Mouse (Mus musculus): ENCODE data around the gene Smim4. TPM values are rescaled to one million over a fixed set of nuclear protein-coding genes. Genes with fewer than 3 reads are reported as not detected.

Smim4 gene
- polyA plus RNA-seq, 1 experiment from 2014 or later = 64.8 TPM

GRCm38 (mm10) chr14:31160196-31161150 is 31.7 kb upstream of the Smim4 start:
- ATAC-seq (ENCODE audit: low read depth) (no peak), DNase-seq (ENCODE audit: low spot score) (no peak)
- no peaks in the 10 kb centered on the region for H3K36me3 ChIP-seq (ENCODE audit: control insufficient read depth, insufficient read depth, low read length)
- H3K9me3 ChIP-seq (ENCODE audit: control insufficient read depth, low read length) = no peaks in the 10 kb centered on the region
- H3K27ac ChIP-seq (replicated peaks; ENCODE audit: low read depth, low read length) = no peak overlapping the region
- H3K4me1 ChIP-seq (ENCODE audit: control insufficient read depth, insufficient read depth, low read length) = no peaks in the 10 kb centered on the region
- no peak overlapping the region for H3K4me3 ChIP-seq (ENCODE audit: low read depth, low read length)
- H3K9ac ChIP-seq (ENCODE audit: low read depth, low read length) = no peak overlapping the region
- WGBS = 63% methylated on average over 26 of the region's 27 CpGs
- no peak overlapping the region for H3K4me2 ChIP-seq (ENCODE audit: low read depth, low read length)
- H3K27me3 ChIP-seq (replicated peaks; ENCODE audit: control insufficient read depth, insufficient read depth, low read length) = no peaks in the 10 kb centered on the region

GRCm38 (mm10) chr14:31145694-31146093 is 16.9 kb upstream of the Smim4 start:
- Histone ChIP-seq H3K27me3 (replicated peaks; ENCODE audit: control insufficient read depth, insufficient read depth, low read length) (no peaks in the 10 kb centered on the region), H3K4me2 (ENCODE audit: low read depth, low read length) (no peak overlapping the region), H3K9ac (ENCODE audit: low read depth, low read length) (no peak overlapping the region), H3K4me1 (ENCODE audit: control insufficient read depth, insufficient read depth, low read length) (no peaks in the 10 kb centered on the region), H3K27ac (replicated peaks; ENCODE audit: low read depth, low read length) (no peak overlapping the region), H3K9me3 (ENCODE audit: control insufficient read depth, low read length) (no peaks in the 10 kb centered on the region), H3K36me3 (ENCODE audit: control insufficient read depth, insufficient read depth, low read length) (peaks cover 14% of the 10 kb centered on the region), H3K4me3 (ENCODE audit: low read depth, low read length) (no peak overlapping the region)
- DNase-seq (ENCODE audit: low spot score) (no peak), ATAC-seq (ENCODE audit: low read depth) (no peak)
- WGBS = 91% methylated on average over 11 of the region's 11 CpGs

- no peak for ATAC-seq (ENCODE audit: low read depth)
- H3K27me3 ChIP-seq (replicated peaks; ENCODE audit: control insufficient read depth, insufficient read depth, low read length) = no peaks in the 10 kb centered on the region
- DNase-seq (ENCODE audit: low spot score) = no peak
Measured at GRCm38 (mm10) chr14:31141011-31141410, 12.3 kb upstream of the Smim4 start.

GRCm38 (mm10) chr14:31140141-31140540 is 11.4 kb upstream of the Smim4 start:
- H3K9ac ChIP-seq (ENCODE audit: low read depth, low read length) = no peak overlapping the region
- no peaks in the 10 kb centered on the region for H3K4me1 ChIP-seq (ENCODE audit: control insufficient read depth, insufficient read depth, low read length)
- H3K9me3 ChIP-seq (ENCODE audit: control insufficient read depth, low read length) = no peaks in the 10 kb centered on the region
- H3K27me3 ChIP-seq (replicated peaks; ENCODE audit: control insufficient read depth, insufficient read depth, low read length) = no peaks in the 10 kb centered on the region
- ATAC-seq (ENCODE audit: low read depth) (no peak), DNase-seq (ENCODE audit: low spot score) (no peak)
- H3K36me3 ChIP-seq (ENCODE audit: control insufficient read depth, insufficient read depth, low read length) = peaks cover 69% of the 10 kb centered on the region
- H3K27ac ChIP-seq (replicated peaks; ENCODE audit: low read depth, low read length) = no peak overlapping the region
- 91% methylated on average over 15 of the region's 15 CpGs for WGBS
- H3K4me2 ChIP-seq (ENCODE audit: low read depth, low read length) = no peak overlapping the region
- H3K4me3 ChIP-seq (ENCODE audit: low read depth, low read length) = no peak overlapping the region

More at GRCm38 (mm10) chr14:31141011-31141410, 12.3 kb upstream of the Smim4 start:
- H3K4me3 ChIP-seq (ENCODE audit: low read depth, low read length) = no peak overlapping the region
- WGBS = 98% methylated on average over 14 of the region's 14 CpGs
- H3K4me2 ChIP-seq (ENCODE audit: low read depth, low read length) = no peak overlapping the region
- no peaks in the 10 kb centered on the region for H3K9me3 ChIP-seq (ENCODE audit: control insufficient read depth, low read length)
- H3K36me3 ChIP-seq (ENCODE audit: control insufficient read depth, insufficient read depth, low read length) = peaks cover 60% of the 10 kb centered on the region
- no peak overlapping the region for H3K27ac ChIP-seq (replicated peaks; ENCODE audit: low read depth, low read length)
- no peaks in the 10 kb centered on the region for H3K4me1 ChIP-seq (ENCODE audit: control insufficient read depth, insufficient read depth, low read length)
- H3K9ac ChIP-seq (ENCODE audit: low read depth, low read length) = no peak overlapping the region

GRCm38 (mm10) chr14:31139666-31140065 is 10.9 kb upstream of the Smim4 start:
- Histone ChIP-seq H3K36me3 (ENCODE audit: control insufficient read depth, insufficient read depth, low read length) (peaks cover 74% of the 10 kb centered on the region), H3K4me1 (ENCODE audit: control insufficient read depth, insufficient read depth, low read length) (0 out of 2 replicates have a peak, but pooled peaks cover under 1% of the 10 kb centered on the region), H3K27me3 (replicated peaks; ENCODE audit: control insufficient read depth, insufficient read depth, low read length) (no peaks in the 10 kb centered on the region), H3K4me2 (ENCODE audit: low read depth, low read length) (no peak overlapping the region), H3K27ac (replicated peaks; ENCODE audit: low read depth, low read length) (no peak overlapping the region), H3K9ac (ENCODE audit: low read depth, low read length) (no peak overlapping the region), H3K4me3 (ENCODE audit: low read depth, low read length) (no peak overlapping the region), H3K9me3 (ENCODE audit: control insufficient read depth, low read length) (no peaks in the 10 kb centered on the region)
- 81% methylated on average over 12 of the region's 12 CpGs for WGBS
- DNase-seq (ENCODE audit: low spot score) (no peak), ATAC-seq (ENCODE audit: low read depth) (no peak)

GRCm38 (mm10) chr14:31138897-31139429 is 10.2 kb upstream of the Smim4 start:
- WGBS = 89% methylated on average over 9 of the region's 9 CpGs
- DNase-seq (ENCODE audit: low spot score) = no peak
- Histone ChIP-seq H3K36me3 (ENCODE audit: control insufficient read depth, insufficient read depth, low read length) (peaks cover 79% of the 10 kb centered on the region), H3K27me3 (replicated peaks; ENCODE audit: control insufficient read depth, insufficient read depth, low read length) (no peaks in the 10 kb centered on the region), H3K27ac (replicated peaks; ENCODE audit: low read depth, low read length) (no peak overlapping the region), H3K9ac (ENCODE audit: low read depth, low read length) (no peak overlapping the region), H3K9me3 (ENCODE audit: control insufficient read depth, low read length) (no peaks in the 10 kb centered on the region), H3K4me3 (ENCODE audit: low read depth, low read length) (no peak overlapping the region), H3K4me2 (ENCODE audit: low read depth, low read length) (no peak overlapping the region), H3K4me1 (ENCODE audit: control insufficient read depth, insufficient read depth, low read length) (peaks cover 8% of the 10 kb centered on the region)
- ATAC-seq (ENCODE audit: low read depth) = no peak

GRCm38 (mm10) chr14:31138219-31138896 is 9.6 kb upstream of the Smim4 start:
- Histone ChIP-seq H3K9ac (ENCODE audit: low read depth, low read length) (no peak overlapping the region), H3K36me3 (ENCODE audit: control insufficient read depth, insufficient read depth, low read length) (peaks cover 79% of the 10 kb centered on the region), H3K4me3 (ENCODE audit: low read depth, low read length) (no peak overlapping the region), H3K4me2 (ENCODE audit: low read depth, low read length) (no peak overlapping the region), H3K9me3 (ENCODE audit: control insufficient read depth, low read length) (no peaks in the 10 kb centered on the region), H3K27ac (replicated peaks; ENCODE audit: low read depth, low read length) (no peak overlapping the region), H3K27me3 (replicated peaks; ENCODE audit: control insufficient read depth, insufficient read depth, low read length) (no peaks in the 10 kb centered on the region), H3K4me1 (ENCODE audit: control insufficient read depth, insufficient read depth, low read length) (peaks cover 13% of the 10 kb centered on the region)
- DNase-seq (ENCODE audit: low spot score) = no peak
- ATAC-seq (ENCODE audit: low read depth) = no peak
- WGBS = 93% methylated on average over 18 of the region's 35 CpGs

- Histone ChIP-seq H3K36me3 (ENCODE audit: control insufficient read depth, insufficient read depth, low read length) (peaks cover 79% of the 10 kb centered on the region), H3K4me1 (ENCODE audit: control insufficient read depth, insufficient read depth, low read length) (peaks cover 19% of the 10 kb centered on the region), H3K27me3 (replicated peaks; ENCODE audit: control insufficient read depth, insufficient read depth, low read length) (no peaks in the 10 kb centered on the region), H3K27ac (replicated peaks; ENCODE audit: low read depth, low read length) (no peak overlapping the region), H3K4me3 (ENCODE audit: low read depth, low read length) (no peak overlapping the region), H3K4me2 (ENCODE audit: low read depth, low read length) (no peak overlapping the region), H3K9ac (ENCODE audit: low read depth, low read length) (no peak overlapping the region), H3K9me3 (ENCODE audit: control insufficient read depth, low read length) (no peaks in the 10 kb centered on the region)
- ATAC-seq (ENCODE audit: low read depth) = no peak
- no peak for DNase-seq (ENCODE audit: low spot score)
- WGBS = 73% methylated on average over 11 of the region's 11 CpGs
Measured at GRCm38 (mm10) chr14:31137791-31138190, 9.0 kb upstream of the Smim4 start.
